8 mouse cellular contexts compared by ENCODE assay signal in genomic region chr1:60098839-60099238, GRCm38 (mm10). TPM values are rescaled to one million over a fixed set of nuclear protein-coding genes. Genes with fewer than 3 reads are reported as not detected.
DNase-seq lines count a peak whose midpoint lies in the region; ATAC-seq and TF ChIP-seq lines count a peak whose summit lies in the region.

No protein-coding gene starts in this region.

- H3K27ac ChIP-seq in spleen, adult 2 months (ENCODE audit: insufficient read depth, low read length): no peak overlapping the region
- peak overlapping the region; percentile 99 for H3K27ac ChIP-seq in heart, embryonic 15.5 days
- H3K27ac ChIP-seq in liver, embryonic 16.5 days (ENCODE audit: low read length): peak overlapping the region; percentile 98

- H3K4me3 ChIP-seq in spleen, adult 2 months (ENCODE audit: extremely low read depth, insufficient read depth, insufficient read length): peak overlapping the region; percentile 79
- peak overlapping the region; percentile 99 for H3K4me3 ChIP-seq in heart, embryonic 15.5 days
- peak overlapping the region; percentile 94 for H3K4me3 ChIP-seq in liver, embryonic 16.5 days (ENCODE audit: low read depth, low read length)

- ATAC-seq in heart, embryonic 15.5 days (replicated peaks; ENCODE audit: insufficient number of reproducible peaks, insufficient read depth, low FRiP score, low read depth): no peak
- ATAC-seq in liver, embryonic 16.5 days (ENCODE audit: low read depth): no peak
- no peak for ATAC-seq in inflammation-experienced regulatory T-cells, adult 6 months

- H3K36me3 ChIP-seq in spleen, adult 2 months (ENCODE audit: control insufficient read depth, insufficient read depth, low read length): no peaks in the 10 kb centered on the region
- peaks cover 9% of the 10 kb centered on the region for H3K36me3 ChIP-seq in heart, embryonic 15.5 days
- peaks cover 3% of the 10 kb centered on the region; the same call in 1 of the 2 replicates for H3K36me3 ChIP-seq in liver, embryonic 16.5 days (ENCODE audit: control insufficient read depth, insufficient read depth)

- TF ChIP-seq POLR2A in spleen, adult 2 months (IDR thresholded peaks at IDR 0.05; ENCODE audit: low read depth, low read length): no peak

- 17% methylated on average over 9 of the region's 9 CpGs for WGBS in spleen, adult 2 months
- WGBS in heart, embryonic 15.5 days: 13% methylated on average over 9 of the region's 9 CpGs
- 8% methylated on average over 9 of the region's 9 CpGs for whole genome bisulfite sequencing in liver, embryonic 16.5 days (ENCODE audit: insufficient replicate concordance)

- H3K9ac ChIP-seq in heart, embryonic 15.5 days: peak overlapping the region; percentile 97
- H3K9ac ChIP-seq in liver, embryonic 16.5 days (ENCODE audit: low read depth, low read length): peak overlapping the region; percentile 97

- H3K9me3 ChIP-seq in heart, embryonic 15.5 days (replicated peaks): no peaks in the 10 kb centered on the region
- no peaks in the 10 kb centered on the region for H3K9me3 ChIP-seq in liver, embryonic 16.5 days (replicated peaks; ENCODE audit: control insufficient read depth, low read length)

- peak; percentile 11 for DNase-seq in adrenal gland, postnatal 10 days
- no peak for DNase-seq in adrenal gland, postnatal 36 days
- no peak for DNase-seq in spleen, adult 2 months (ENCODE audit: low read depth in 1 of 2, low spot score in 2 of 2)
- no peak for DNase-seq in spleen, adult 12 weeks (ENCODE audit: low spot score)
- DNase-seq in adrenal gland, adult 8-10 months: no peak

- H3K4me2 ChIP-seq in heart, embryonic 15.5 days: peak overlapping the region; percentile 79
- peak overlapping the region; percentile 88 for H3K4me2 ChIP-seq in liver, embryonic 16.5 days (ENCODE audit: low read depth, low read length)

- TF ChIP-seq CTCF in spleen, adult 2 months (IDR thresholded peaks at IDR 0.05; ENCODE audit: extremely low read depth, insufficient read depth, insufficient read length, insufficient replicate concordance): no peak

- H3K4me1 ChIP-seq in spleen, adult 2 months (ENCODE audit: control insufficient read depth, insufficient read depth, insufficient read length): no peaks in the 10 kb centered on the region
- H3K4me1 ChIP-seq in heart, embryonic 15.5 days (replicated peaks): peaks cover 13% of the 10 kb centered on the region
- peaks cover 4% of the 10 kb centered on the region for H3K4me1 ChIP-seq in liver, embryonic 16.5 days (ENCODE audit: control insufficient read depth, low read depth, low read length)

- H3K27me3 ChIP-seq in spleen, adult 2 months (ENCODE audit: control insufficient read depth, insufficient read depth, low read length): no peaks in the 10 kb centered on the region
- no peaks in the 10 kb centered on the region for H3K27me3 ChIP-seq in heart, embryonic 15.5 days
- no peaks in the 10 kb centered on the region for H3K27me3 ChIP-seq in liver, embryonic 16.5 days (ENCODE audit: control insufficient read depth, insufficient read depth, low read depth, low read length)

RNA-seq across cellular contexts. Expression of gene Wdr12, which starts 0.4 kb away (rescaled TPM):
- total RNA-seq in adrenal gland, postnatal 10 days (2021): 10 to 100 TPM; 17.5 to 18.2 TPM
- 10 to 100 TPM; 15.4 to 20.3 TPM for total RNA-seq in adrenal gland, postnatal 36 days (2021)
- 4.6 and 5.8 TPM in 2 replicates for polyA plus RNA-seq in spleen, adult 2 months (2012; rRNA removed)
- polyA plus RNA-seq in heart, embryonic 15.5 days (2015; fragmentation: Nextera tagmentation; extraction: Ambion mirVana): 24.1 and 30.7 TPM in 2 replicates
- polyA plus RNA-seq in liver, embryonic 16.5 days (2015; fragmentation: Nextera tagmentation; extraction: Ambion mirVana): 24.2 and 27.1 TPM in 2 replicates
- polyA plus RNA-seq in inflammation-experienced regulatory T-cells, adult 6 months (2017; shearing (Covaris generic)): 10 to 100 TPM; 36.9 to 48.5 (median 46.8) TPM
- 10 to 100 TPM; 14.8 to 20.5 (median 18.5) TPM for total RNA-seq in adrenal gland, adult 8-10 months (2022)

RNA-seq across cellular contexts. Expression of gene Carf, which starts 0.8 kb away (rescaled TPM):
- total RNA-seq in adrenal gland, postnatal 10 days (2021): 10 to 100 TPM; 12.6 to 18.2 TPM
- 10 to 100 TPM in 1 of 2 experiments, 1 to 10 TPM in 1; 9.6 to 14.8 TPM for total RNA-seq in adrenal gland, postnatal 36 days (2021)
- 1.2 and 1.3 TPM in 2 replicates for polyA plus RNA-seq in spleen, adult 2 months (2012; rRNA removed)
- polyA plus RNA-seq in heart, embryonic 15.5 days (2015; fragmentation: Nextera tagmentation; extraction: Ambion mirVana): 4.5 and 4.6 TPM in 2 replicates
- polyA plus RNA-seq in liver, embryonic 16.5 days (2015; fragmentation: Nextera tagmentation; extraction: Ambion mirVana): 1.9 TPM in 2 replicates
- polyA plus RNA-seq in inflammation-experienced regulatory T-cells, adult 6 months (2017; shearing (Covaris generic)): 10 to 100 TPM in 1 of 3 experiments, 1 to 10 TPM in 2; 5.3 to 11.9 (median 6.7) TPM
- 10 to 100 TPM in 3 of 4 experiments, 1 to 10 TPM in 1; 8.9 to 17.9 (median 15.9) TPM for total RNA-seq in adrenal gland, adult 8-10 months (2022)

RNA-seq across cellular contexts. Expression of gene Ica1l, which starts 55.9 kb away (rescaled TPM):
- 1 to 10 TPM; 1.8 to 2.8 TPM for total RNA-seq in adrenal gland, postnatal 10 days (2021)
- 1 to 10 TPM; 2.3 to 2.5 TPM for total RNA-seq in adrenal gland, postnatal 36 days (2021)
- polyA plus RNA-seq in spleen, adult 2 months (2012; rRNA removed): 0.04 TPM in 1 of 2 replicates, not detected in the other
- polyA plus RNA-seq in heart, embryonic 15.5 days (2015; fragmentation: Nextera tagmentation; extraction: Ambion mirVana): 0.20 and 0.81 TPM in 2 replicates
- 0.11 and 0.14 TPM in 2 replicates for polyA plus RNA-seq in liver, embryonic 16.5 days (2015; fragmentation: Nextera tagmentation; extraction: Ambion mirVana)
- polyA plus RNA-seq in inflammation-experienced regulatory T-cells, adult 6 months (2017; shearing (Covaris generic)): 1 to 10 TPM in 2 of 3 experiments, under 1 TPM in 1; 0.84 to 3.0 (median 2.7) TPM
- total RNA-seq in adrenal gland, adult 8-10 months (2022): 1 to 10 TPM; 2.7 to 3.5 (median 2.9) TPM
